Mouse (Mus musculus): Measurements from ENCODE around the gene Snx25. TPM values are rescaled to one million over a fixed set of nuclear protein-coding genes. Genes with fewer than 3 reads are reported as not detected.

Gene Snx25
- polyA plus RNA-seq, 1 experiment from 2014 or later = 3.1 TPM

DNA sequence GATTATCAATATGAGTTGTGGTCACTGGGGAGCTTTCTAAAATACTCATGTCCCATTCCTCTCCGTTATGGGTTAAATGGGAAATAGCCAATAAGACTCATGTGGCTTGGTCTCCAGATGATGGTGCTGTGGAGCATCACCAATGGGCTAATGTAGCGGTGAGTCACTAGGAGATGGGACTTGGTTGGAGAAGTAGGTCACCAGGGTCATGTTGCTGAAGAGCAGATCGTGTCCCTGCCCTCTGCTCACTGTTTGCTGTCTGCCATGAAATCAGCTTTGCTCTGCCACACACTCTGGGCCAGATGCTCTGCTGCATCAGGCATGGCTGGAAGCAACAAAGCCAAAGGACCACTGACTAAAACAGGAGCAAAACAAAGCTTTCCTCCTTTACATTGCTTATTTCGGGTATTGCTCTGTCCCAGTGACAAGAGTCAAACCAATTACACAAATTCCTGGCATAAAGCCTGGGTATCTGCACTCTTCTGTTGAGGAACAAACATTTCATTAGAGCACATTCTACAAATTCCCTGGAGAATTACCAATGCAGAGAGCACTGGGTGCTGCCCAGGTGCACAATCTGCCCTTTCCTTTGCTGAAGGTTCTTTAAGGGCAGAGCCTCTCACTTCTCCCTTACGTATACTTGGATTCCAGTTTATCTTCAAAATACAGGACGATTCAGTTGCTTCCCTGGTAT is 59.1 kb downstream of the Snx25 start:
- no peak overlapping the region for H3K9ac ChIP-seq (ENCODE audit: low read length)
- no peak for ATAC-seq (ENCODE audit: low FRiP score, low TSS enrichment)
- 67% methylated on average over 6 of the region's 6 CpGs for WGBS
- H3K9me3 ChIP-seq (ENCODE audit: control insufficient read depth, low read length) = no peaks in the 10 kb centered on the region
- TF ChIP-seq EP300 (optimal IDR thresholded peaks at IDR 0.05) (no peak), CTCF (IDR thresholded peaks at IDR 0.05; ENCODE audit: low read depth) (0 out of 2 replicates have a peak, but pooled peaks have one; percentile 24)
- H3K36me3 ChIP-seq (ENCODE audit: control insufficient read depth, insufficient read depth, low read length) = no peaks in the 10 kb centered on the region
- no peak overlapping the region for H3K4me2 ChIP-seq (replicated peaks; ENCODE audit: low read depth)
- no peaks in the 10 kb centered on the region for H3K27me3 ChIP-seq (ENCODE audit: control insufficient read depth, insufficient read depth, low read length)
- no peak overlapping the region for H3K27ac ChIP-seq (replicated peaks)
- H3K4me3 ChIP-seq (ENCODE audit: low read depth, low read length) = no peak overlapping the region
- no peaks in the 10 kb centered on the region for H3K4me1 ChIP-seq (replicated peaks; ENCODE audit: control insufficient read depth, insufficient read depth)
- no peak for DNase-seq (ENCODE audit: low spot score)

DNA sequence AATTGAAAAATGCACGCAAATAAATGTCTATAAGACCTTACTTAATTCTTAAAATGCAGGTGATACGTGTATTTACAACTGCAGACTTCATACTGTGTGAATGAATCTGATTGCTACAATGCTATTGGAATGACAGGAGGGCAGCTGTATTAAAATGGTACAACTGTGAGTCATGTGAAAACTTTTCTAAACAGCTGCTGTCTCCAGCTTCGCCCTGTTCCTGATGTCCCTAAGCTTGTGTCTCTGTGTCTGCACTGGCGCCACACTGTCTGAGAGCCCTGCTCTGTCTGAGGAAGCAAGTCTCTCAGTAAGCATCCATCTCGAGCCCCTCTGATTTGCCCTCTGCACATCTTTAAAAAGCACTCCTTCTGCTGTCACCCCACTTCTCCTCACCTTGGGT is 68.8 kb downstream of the Snx25 start:
- Histone ChIP-seq H3K9me3 (ENCODE audit: control insufficient read depth, low read length) (no peaks in the 10 kb centered on the region), H3K27ac (replicated peaks) (no peak overlapping the region), H3K9ac (ENCODE audit: low read length) (no peak overlapping the region), H3K4me3 (ENCODE audit: low read depth, low read length) (no peak overlapping the region), H3K4me1 (replicated peaks; ENCODE audit: control insufficient read depth, insufficient read depth) (no peaks in the 10 kb centered on the region), H3K4me2 (replicated peaks; ENCODE audit: low read depth) (no peak overlapping the region), H3K27me3 (ENCODE audit: control insufficient read depth, insufficient read depth, low read length) (no peaks in the 10 kb centered on the region), H3K36me3 (ENCODE audit: control insufficient read depth, insufficient read depth, low read length) (no peaks in the 10 kb centered on the region)
- TF ChIP-seq CTCF (IDR thresholded peaks at IDR 0.05; ENCODE audit: low read depth) (no peak), EP300 (optimal IDR thresholded peaks at IDR 0.05) (no peak)
- no peak for DNase-seq (ENCODE audit: low spot score)
- ATAC-seq (ENCODE audit: low FRiP score, low TSS enrichment) = no peak
- 74% methylated on average over 5 of the region's 5 CpGs for WGBS

DNA sequence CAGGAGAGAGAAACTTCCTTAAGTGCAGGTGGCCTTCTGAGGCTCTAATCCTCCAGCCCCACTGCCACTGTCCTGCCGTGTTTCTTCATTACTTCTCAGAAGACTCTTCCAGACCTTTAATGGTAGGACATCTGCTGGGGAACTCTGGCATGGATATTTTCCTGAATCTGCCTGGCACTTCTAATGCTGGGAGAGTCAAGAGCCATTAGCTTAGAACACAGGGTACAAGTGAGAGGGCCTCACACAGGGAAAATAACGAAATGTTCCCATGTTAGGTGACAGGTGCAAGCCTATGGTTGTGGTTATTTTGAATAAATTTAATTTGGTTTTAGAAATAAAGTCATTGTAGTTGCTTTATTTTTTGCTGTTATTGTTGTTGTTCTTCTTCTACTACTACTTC is 70.9 kb downstream of the Snx25 start:
- Histone ChIP-seq H3K27ac (replicated peaks) (no peak overlapping the region), H3K4me3 (ENCODE audit: low read depth, low read length) (no peak overlapping the region), H3K4me1 (replicated peaks; ENCODE audit: control insufficient read depth, insufficient read depth) (no peaks in the 10 kb centered on the region), H3K9me3 (ENCODE audit: control insufficient read depth, low read length) (no peaks in the 10 kb centered on the region), H3K27me3 (ENCODE audit: control insufficient read depth, insufficient read depth, low read length) (no peaks in the 10 kb centered on the region), H3K9ac (ENCODE audit: low read length) (no peak overlapping the region), H3K4me2 (replicated peaks; ENCODE audit: low read depth) (no peak overlapping the region), H3K36me3 (ENCODE audit: control insufficient read depth, insufficient read depth, low read length) (no peaks in the 10 kb centered on the region)
- 82% methylated on average over 2 of the region's 2 CpGs for WGBS
- no peak for TF ChIP-seq EP300 (optimal IDR thresholded peaks at IDR 0.05)
- no peak for TF ChIP-seq CTCF (IDR thresholded peaks at IDR 0.05; ENCODE audit: low read depth)
- ATAC-seq (ENCODE audit: low FRiP score, low TSS enrichment) = no peak
- DNase-seq (ENCODE audit: low spot score) = no peak

DNA sequence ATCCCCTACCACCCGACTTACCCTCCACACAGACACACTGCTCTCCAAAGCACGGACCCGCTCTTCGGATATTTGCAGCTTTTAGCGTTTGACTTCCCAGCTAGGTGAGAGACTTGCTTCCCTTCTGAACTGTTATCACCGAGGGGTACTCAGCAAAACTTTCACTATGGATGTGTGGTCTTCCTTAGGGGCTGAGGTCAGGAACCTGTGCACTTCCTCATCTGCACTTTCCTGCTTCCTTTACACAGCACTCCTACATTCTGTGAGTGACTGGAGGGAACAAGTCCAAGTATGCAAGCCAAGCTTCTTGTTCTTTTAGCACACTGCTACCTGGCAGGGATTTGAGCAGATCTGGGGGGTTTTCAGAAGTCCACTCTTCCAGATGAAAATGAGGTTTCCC is 73.1 kb downstream of the Snx25 start:
- WGBS = 69% methylated on average over 6 of the region's 6 CpGs
- H3K36me3 ChIP-seq (ENCODE audit: control insufficient read depth, insufficient read depth, low read length) = no peaks in the 10 kb centered on the region
- no peak overlapping the region for H3K9ac ChIP-seq (ENCODE audit: low read length)
- H3K4me2 ChIP-seq (replicated peaks; ENCODE audit: low read depth) = no peak overlapping the region
- no peaks in the 10 kb centered on the region for H3K9me3 ChIP-seq (ENCODE audit: control insufficient read depth, low read length)
- DNase-seq (ENCODE audit: low spot score) = no peak
- H3K27me3 ChIP-seq (ENCODE audit: control insufficient read depth, insufficient read depth, low read length) = no peaks in the 10 kb centered on the region
- H3K27ac ChIP-seq (replicated peaks) = no peak overlapping the region
- ATAC-seq (ENCODE audit: low FRiP score, low TSS enrichment) = no peak
- no peak overlapping the region for H3K4me3 ChIP-seq (ENCODE audit: low read depth, low read length)
- no peaks in the 10 kb centered on the region for H3K4me1 ChIP-seq (replicated peaks; ENCODE audit: control insufficient read depth, insufficient read depth)
- TF ChIP-seq CTCF (IDR thresholded peaks at IDR 0.05; ENCODE audit: low read depth) (no peak), EP300 (optimal IDR thresholded peaks at IDR 0.05) (no peak)

DNA sequence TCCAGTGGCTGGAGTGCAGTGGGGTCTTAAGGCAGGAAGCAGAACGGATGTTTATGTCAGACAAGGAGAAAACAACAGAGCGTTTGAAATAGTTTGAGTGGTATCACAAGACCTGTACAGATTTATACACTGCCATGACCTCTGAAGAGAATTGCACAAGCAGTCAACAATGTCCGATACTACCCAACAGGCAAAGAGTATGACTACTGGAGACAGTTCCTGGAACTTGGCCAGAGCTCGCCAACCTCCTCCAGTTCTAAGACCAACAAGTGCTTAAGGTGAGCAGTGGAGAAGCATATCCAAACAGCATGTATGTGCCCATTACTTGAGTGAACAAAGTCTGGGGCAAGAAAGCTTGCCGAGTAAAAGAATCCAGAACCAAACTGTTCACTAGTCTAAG is 76.7 kb downstream of the Snx25 start:
- ATAC-seq (ENCODE audit: low FRiP score, low TSS enrichment) = no peak
- no peak for TF ChIP-seq CTCF (IDR thresholded peaks at IDR 0.05; ENCODE audit: low read depth)
- no peak for TF ChIP-seq EP300 (optimal IDR thresholded peaks at IDR 0.05)
- WGBS = 88% methylated on average over 5 of the region's 5 CpGs

DNA sequence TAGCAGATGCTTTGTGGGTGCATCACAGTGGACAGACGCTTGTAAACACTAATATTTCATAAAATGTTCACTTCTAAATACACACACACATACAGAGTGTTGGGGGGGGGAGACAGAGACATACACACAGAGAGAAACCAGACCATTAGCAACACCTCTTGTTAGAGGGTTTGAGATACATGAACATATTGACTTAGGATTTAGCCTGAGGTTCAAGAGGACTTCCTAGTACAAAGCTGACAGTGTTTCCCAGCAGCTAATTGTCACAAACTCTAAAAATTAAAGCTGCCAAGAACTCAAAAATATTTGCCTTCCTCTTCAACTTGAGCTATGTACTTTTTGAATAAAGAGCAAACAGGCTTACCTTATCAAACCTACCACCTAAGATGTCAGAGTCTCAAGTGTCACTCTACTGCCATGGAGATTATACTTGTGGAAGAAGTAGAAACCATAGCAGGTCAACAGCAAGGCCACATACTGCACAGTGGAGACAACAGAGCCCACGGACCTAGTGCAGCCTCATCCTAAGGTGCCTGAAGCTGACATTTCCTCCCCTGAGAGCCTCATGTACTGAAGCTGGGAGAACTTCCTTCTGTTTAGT is 78.3 kb downstream of the Snx25 start:
- Histone ChIP-seq H3K27me3 (ENCODE audit: control insufficient read depth, insufficient read depth, low read length) (no peaks in the 10 kb centered on the region), H3K9me3 (ENCODE audit: control insufficient read depth, low read length) (no peaks in the 10 kb centered on the region), H3K4me3 (ENCODE audit: low read depth, low read length) (no peak overlapping the region), H3K4me2 (replicated peaks; ENCODE audit: low read depth) (no peak overlapping the region), H3K9ac (ENCODE audit: low read length) (no peak overlapping the region), H3K4me1 (replicated peaks; ENCODE audit: control insufficient read depth, insufficient read depth) (no peaks in the 10 kb centered on the region), H3K27ac (replicated peaks) (no peak overlapping the region), H3K36me3 (ENCODE audit: control insufficient read depth, insufficient read depth, low read length) (no peaks in the 10 kb centered on the region)
- no peak for ATAC-seq (ENCODE audit: low FRiP score, low TSS enrichment)
- no peak for DNase-seq (ENCODE audit: low spot score)
- TF ChIP-seq CTCF (IDR thresholded peaks at IDR 0.05; ENCODE audit: low read depth) (no peak), EP300 (optimal IDR thresholded peaks at IDR 0.05) (no peak)
- 53% methylated on average over 2 of the region's 2 CpGs for WGBS

More for the DNA sequence above, 76.7 kb downstream of the Snx25 start:
- H3K9ac ChIP-seq (ENCODE audit: low read length) = no peak overlapping the region
- DNase-seq (ENCODE audit: low spot score) = no peak
- no peaks in the 10 kb centered on the region for H3K36me3 ChIP-seq (ENCODE audit: control insufficient read depth, insufficient read depth, low read length)
- H3K4me2 ChIP-seq (replicated peaks; ENCODE audit: low read depth) = no peak overlapping the region
- H3K27ac ChIP-seq (replicated peaks) = no peak overlapping the region
- no peaks in the 10 kb centered on the region for H3K27me3 ChIP-seq (ENCODE audit: control insufficient read depth, insufficient read depth, low read length)
- H3K9me3 ChIP-seq (ENCODE audit: control insufficient read depth, low read length) = no peaks in the 10 kb centered on the region
- H3K4me3 ChIP-seq (ENCODE audit: low read depth, low read length) = no peak overlapping the region
- H3K4me1 ChIP-seq (replicated peaks; ENCODE audit: control insufficient read depth, insufficient read depth) = no peaks in the 10 kb centered on the region
